Mouse (Mus musculus) ES-Bruce4 (cell line): ENCODE measurements around the gene Phldb2.

Experiments
- CTCF ChIP-seq: IDR thresholded peaks from one replicate; pipeline ENCODE4 v1.8.1; 2011; ENCODE audit warnings: low read depth, low read length
- POLR2A ChIP-seq: IDR thresholded peaks from one replicate; pipeline ENCODE4 v1.8.1; 2011; ENCODE audit warnings: low read length; ENCODE audit not compliant: insufficient read depth

- TF ChIP-seq CTCF, result no peak
- no peak for TF ChIP-seq POLR2A
These were observed 26.5 kb downstream of the Phldb2 start for GRCm38 (mm10) chr16:45926875-45927274.
